Mouse (Mus musculus) limb, embryonic 14.5 days (tissue): Measurements from ENCODE around the gene Rec114. TPM values are rescaled to one million over a fixed set of nuclear protein-coding genes. Genes with fewer than 3 reads are reported as not detected.

Experiments used
- ATAC-seq: fragments of 200-750 bp; cut with Nextera tagmentation; 2 replicates; pipeline ENCODE4 v1.8.0; 2017; ENCODE audit warnings: low read depth, moderate number of reproducible peaks, moderate TSS enrichment; ENCODE audit not compliant: low FRiP score
- DNase-seq: peaks from one replicate; pipeline ENCODE4 v3.0.0-alpha.2; 2015; ENCODE audit warnings: low spot score
- H3K27ac ChIP-seq: fragments of 300-500 bp; sonication (generic); replicated peaks from 2 replicates; pipeline ENCODE4 v1.5.1; 2014; ENCODE audit warnings: low read depth, mild to moderate bottlenecking, low read length, moderate library complexity, mixed read lengths
- H3K27me3 ChIP-seq: fragments of 300-500 bp; sonication (generic); 2 replicates; pipeline ENCODE4 v1.6.1; 2014; ENCODE audit warnings: low read length, mixed read lengths; ENCODE audit not compliant: control insufficient read depth, insufficient read depth
- H3K36me3 ChIP-seq: fragments of 300-500 bp; sonication (generic); 2 replicates; pipeline ENCODE4 v1.6.1; 2014; ENCODE audit warnings: mild to moderate bottlenecking, low read length, moderate library complexity, mixed read lengths; ENCODE audit not compliant: control insufficient read depth, insufficient read depth
- H3K4me1 ChIP-seq: fragments of 300-500 bp; sonication (generic); 2 replicates; pipeline ENCODE4 v1.6.1; 2014; ENCODE audit warnings: antibody characterized with exemption, low read length, mixed read lengths; ENCODE audit not compliant: control insufficient read depth, insufficient read depth
- H3K4me2 ChIP-seq: fragments of 300-500 bp; sonication (generic); replicated peaks from 2 replicates; pipeline ENCODE4 v1.6.1; 2014; ENCODE audit warnings: low read depth, mild to moderate bottlenecking, low read length, moderate library complexity; ENCODE audit not compliant: severe bottlenecking
- H3K4me3 ChIP-seq: fragments of 300-500 bp; sonication (generic); replicated peaks from 2 replicates; pipeline ENCODE4 v1.5.1; 2014; ENCODE audit warnings: low read length
- H3K9ac ChIP-seq: fragments of 300-500 bp; sonication (generic); 2 replicates; pipeline ENCODE4 v1.6.1; 2014; ENCODE audit warnings: mild to moderate bottlenecking, low read depth, low read length, moderate library complexity; ENCODE audit not compliant: severe bottlenecking
- H3K9me3 ChIP-seq: fragments of 300-500 bp; sonication (generic); 2 replicates; pipeline ENCODE4 v1.6.1; 2016; ENCODE audit warnings: low read length; ENCODE audit not compliant: control insufficient read depth
- POLR2A ChIP-seq: fragments of 200-500 bp; IDR thresholded peaks from 2 replicates; pipeline ENCODE4 v1.8.0; 2012; ENCODE audit warnings: inconsistent platforms, mild to moderate bottlenecking, moderate library complexity, borderline replicate concordance; ENCODE audit not compliant: insufficient read depth, insufficient read length; ENCODE audit errors: extremely low read depth
- WGBS: fragments of 180-500 bp; shearing (Covaris S2); extraction: QIAGEN DNeasy Blood & Tissue Kit; methylation state at CpG from one replicate; pipeline ENCODE4 v1.1.7; 2014; 5-methylcytosine and 5-hydroxymethylcytosine counted together
- polyA plus RNA-seq, 2 experiments: library from polyadenylated mRNA; depleted of rRNA in 1 of 2; stranded (reverse) in 1 of 2; unstranded in 1 of 2; fragments of >200 nt; fragmentation: Nextera tagmentation in 1 of 2; extraction: Ambion mirVana in 1 of 2; gene quantifications; 2 replicates each; pipeline versions ENCODE4 v1.2.1 to v1.2.3; 2012 to 2014

Rec114 gene
- 1.0 and 1.5 TPM in 2 replicates for polyA plus RNA-seq (2012; rRNA removed)
- polyA plus RNA-seq (2014; fragmentation: Nextera tagmentation; extraction: Ambion mirVana) = 2.4 and 2.8 TPM in 2 replicates

- Histone ChIP-seq H3K27ac (no peak within 1 kb of the TSS), H3K4me3 (no peak within 1 kb of the TSS), H3K9me3 (no peaks in the 10 kb centered on the region), H3K36me3 (no peaks in the 10 kb centered on the region), H3K9ac (no peak within 1 kb of the TSS), H3K4me2 (no peak within 1 kb of the TSS), H3K4me1 (peaks cover 7% of the 10 kb centered on the region), H3K27me3 (no peaks in the 10 kb centered on the region)
- no peak for DNase-seq
- ATAC-seq = no peak
- no peak for TF ChIP-seq POLR2A
- 89% methylated on average over 3 of the region's 3 CpGs for WGBS
Measured at GRCm38 (mm10) chr9:58743702-58744248, at the start of gene Rec114. Gene Rec114 (minus strand): TSS chr9:58743964.

- Histone ChIP-seq H3K27me3 (no peaks in the 10 kb centered on the region), H3K4me1 (no peaks in the 10 kb centered on the region), H3K27ac (no peak overlapping the region), H3K36me3 (no peaks in the 10 kb centered on the region), H3K9me3 (no peaks in the 10 kb centered on the region), H3K4me2 (no peak overlapping the region), H3K9ac (no peak overlapping the region), H3K4me3 (no peak overlapping the region)
- WGBS = 45% methylated on average over 3 of the region's 3 CpGs
- ATAC-seq = no peak
- no peak for TF ChIP-seq POLR2A
- no peak for DNase-seq
Measured at GRCm38 (mm10) chr9:58789476-58789875, 45.7 kb upstream of the Rec114 start.

GRCm38 (mm10) chr9:58775363-58775762, 31.6 kb upstream of the Rec114 start:
- Histone ChIP-seq H3K36me3 (no peaks in the 10 kb centered on the region), H3K4me1 (no peaks in the 10 kb centered on the region), H3K9ac (no peak overlapping the region), H3K4me2 (no peak overlapping the region), H3K4me3 (no peak overlapping the region), H3K27ac (no peak overlapping the region), H3K27me3 (no peaks in the 10 kb centered on the region), H3K9me3 (no peaks in the 10 kb centered on the region)
- no peak for ATAC-seq
- 13% methylated on average over 2 of the region's 2 CpGs for WGBS
- DNase-seq = no peak
- TF ChIP-seq POLR2A = no peak

DNA sequence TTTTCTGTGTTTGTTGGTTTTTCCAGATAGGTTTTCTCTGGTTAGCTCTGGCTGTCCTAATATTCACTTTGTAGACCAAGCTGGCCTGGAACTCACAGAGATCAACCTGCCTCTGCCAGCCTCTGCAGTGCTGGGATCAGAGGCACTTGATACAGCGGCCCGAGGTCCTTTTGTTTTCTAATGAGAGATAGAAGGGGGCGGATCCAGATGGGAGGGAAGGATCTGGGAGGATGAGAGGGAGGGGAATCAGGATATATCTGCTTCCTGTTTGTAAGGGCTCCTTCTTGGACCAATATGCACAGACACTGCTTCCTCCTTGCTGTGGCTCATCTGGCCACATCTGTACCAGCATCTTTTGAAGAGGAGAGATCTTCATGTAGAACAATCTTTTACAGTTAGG, 31.0 kb upstream of the Rec114 start:
- Histone ChIP-seq H3K9ac (no peak overlapping the region), H3K36me3 (no peaks in the 10 kb centered on the region), H3K27ac (no peak overlapping the region), H3K27me3 (no peaks in the 10 kb centered on the region), H3K9me3 (no peaks in the 10 kb centered on the region), H3K4me3 (no peak overlapping the region), H3K4me2 (no peak overlapping the region), H3K4me1 (no peaks in the 10 kb centered on the region)
- no peak for TF ChIP-seq POLR2A
- DNase-seq (no peak), ATAC-seq (no peak)
- WGBS = 68% methylated on average over 3 of the region's 3 CpGs

DNA sequence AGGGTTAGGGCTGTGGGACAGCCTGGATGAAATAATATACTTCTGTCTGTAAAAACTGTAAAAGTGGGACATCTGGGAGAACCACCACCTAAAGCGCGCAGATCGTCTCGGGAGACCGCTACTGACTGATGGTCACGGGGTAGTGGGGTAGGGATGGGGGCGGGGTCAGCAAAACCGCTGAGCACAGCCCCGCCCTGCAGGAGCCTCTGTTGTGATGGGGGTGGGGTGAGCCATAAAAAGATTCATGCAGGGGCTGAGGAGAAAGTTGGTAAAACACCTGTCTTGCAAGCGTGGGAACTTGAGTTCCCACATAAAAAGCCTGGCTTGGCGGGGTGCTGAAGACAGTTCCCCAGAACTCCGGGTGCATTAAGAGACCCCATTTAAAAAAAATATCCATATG, 26.2 kb upstream of the Rec114 start:
- Histone ChIP-seq H3K36me3 (no peaks in the 10 kb centered on the region), H3K4me3 (no peak overlapping the region), H3K27me3 (no peaks in the 10 kb centered on the region), H3K9ac (no peak overlapping the region), H3K4me1 (no peaks in the 10 kb centered on the region), H3K4me2 (no peak overlapping the region), H3K9me3 (no peaks in the 10 kb centered on the region), H3K27ac (no peak overlapping the region)
- WGBS = 36% methylated on average over 12 of the region's 12 CpGs
- no peak for ATAC-seq
- no peak for DNase-seq
- no peak for TF ChIP-seq POLR2A
